Mouse (Mus musculus) CD8-positive naive resting alpha-beta T cell, adult 2 months (primary cell): ENCODE measurements around the gene Pacrg.

Experiments
- DNase-seq, 2 experiments: peaks; one replicate each; pipeline ENCODE4 v3.0.0; 2022; ENCODE audit warnings: low read depth in 2 of 2, low spot score in 2 of 2

Gene Pacrg

DNA sequence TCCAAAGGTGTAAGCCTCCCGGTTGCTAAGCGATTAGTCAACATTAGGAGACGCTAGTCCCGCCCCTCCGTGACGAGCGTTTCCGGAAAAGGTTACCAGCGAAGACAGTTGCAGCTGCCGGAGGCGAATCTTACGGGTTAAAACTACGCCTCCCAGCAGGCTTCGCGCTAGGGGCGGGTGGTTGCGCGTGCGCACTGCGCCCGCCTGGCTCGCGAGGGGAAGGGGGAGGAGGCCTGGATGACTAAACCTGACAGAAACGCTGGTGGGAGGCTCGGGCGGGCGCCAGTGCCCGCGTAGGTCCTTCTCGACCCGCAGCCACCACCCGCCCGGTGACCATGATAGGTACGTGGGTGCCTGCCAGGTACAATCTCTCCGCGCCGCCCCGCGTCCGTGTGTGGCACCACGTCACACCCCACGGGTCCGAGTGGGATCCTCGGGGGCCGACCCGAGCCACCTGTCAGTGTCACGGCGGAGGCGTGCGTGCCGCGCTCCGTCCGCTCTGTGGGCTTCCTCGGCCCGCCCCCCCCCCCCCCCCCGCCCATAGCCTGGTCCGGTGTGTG lies at the start of gene Pacrg, which contains the start of gene Prkn:
Gene Pacrg (minus strand): TSS at position 164 of the 560 bp plus-strand sequence.
Gene Prkn (plus strand): TSS at position 237 of the 560 bp plus-strand sequence.
- peak; percentile 91 to 93 for DNase-seq

DNA sequence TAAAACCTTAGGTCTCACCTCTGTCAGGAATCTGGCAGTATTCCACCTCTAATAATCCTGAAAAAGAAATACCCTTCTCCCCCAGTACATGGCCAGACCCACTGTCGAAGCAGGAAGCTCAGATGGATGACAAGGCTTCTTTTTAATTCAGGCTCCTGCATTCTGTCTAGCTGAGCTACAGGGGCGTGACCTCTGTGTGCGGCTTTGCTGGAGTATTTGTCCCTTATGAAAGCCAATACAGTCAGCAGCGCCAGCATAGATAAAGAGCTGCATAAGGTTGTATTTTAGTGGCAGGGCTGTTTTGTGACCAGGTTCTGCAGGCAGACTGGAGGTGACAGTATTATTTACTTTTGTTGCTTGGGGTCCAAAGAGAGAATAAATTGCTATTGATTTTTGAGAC lies 47.8 kb upstream of the Pacrg start:
- DNase-seq = no peak

GRCm38 (mm10) chr17:10882260-10882659 lies 42.1 kb upstream of the Pacrg start:
- no peak for DNase-seq

- no peak for DNase-seq
These were observed 38.9 kb upstream of the Pacrg start for GRCm38 (mm10) chr17:10878986-10879385.

- no peak for DNase-seq
These were observed 34.4 kb upstream of the Pacrg start for GRCm38 (mm10) chr17:10874208-10875187.

- DNase-seq = no peak
These were observed 14.1 kb upstream of the Pacrg start for GRCm38 (mm10) chr17:10854207-10854606.

DNA sequence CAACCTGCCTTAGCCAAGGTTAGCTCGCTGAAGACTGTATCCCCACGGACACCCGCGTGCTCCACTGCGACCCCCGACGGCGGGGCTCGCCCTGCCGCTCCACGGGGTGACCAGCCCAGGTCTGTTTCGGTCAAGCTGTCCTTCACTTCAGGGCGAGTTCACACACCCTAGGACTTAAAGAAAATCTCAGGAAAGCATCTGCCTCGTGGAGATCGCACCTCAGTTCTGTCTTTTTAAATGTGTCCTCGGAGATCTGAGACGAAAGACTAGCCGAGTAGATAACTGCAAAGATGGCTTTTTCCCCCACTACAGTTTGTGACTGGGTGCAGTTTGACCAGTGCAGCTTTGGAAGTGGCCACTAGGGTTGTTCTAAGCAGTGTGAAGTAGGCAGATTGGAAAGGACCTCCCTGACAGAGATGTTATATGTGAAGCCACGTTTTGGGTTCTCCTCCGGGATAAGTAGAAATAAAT lies 655 bp upstream of the Pacrg start:
- DNase-seq = peak; percentile 2 to 34

DNA sequence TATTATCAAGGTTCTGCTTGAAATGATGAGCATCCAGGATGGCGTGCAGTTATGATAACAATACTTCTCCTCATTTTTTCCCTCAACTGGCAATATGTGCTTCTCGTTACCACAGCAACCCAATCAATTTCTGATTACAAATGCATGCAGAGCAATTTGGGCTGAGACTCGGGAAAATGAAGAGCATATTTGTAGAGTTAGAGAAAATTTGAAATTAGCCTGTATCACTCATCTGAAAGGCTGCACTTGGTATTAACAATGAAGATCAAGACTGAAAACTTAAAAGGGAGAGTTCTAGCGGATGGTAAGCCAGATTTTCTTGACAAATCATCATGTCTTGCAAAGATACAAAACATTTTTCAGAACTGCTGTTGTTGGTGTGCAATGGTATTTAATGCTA lies 21.1 kb downstream of the Pacrg start:
- no peak for DNase-seq

DNA sequence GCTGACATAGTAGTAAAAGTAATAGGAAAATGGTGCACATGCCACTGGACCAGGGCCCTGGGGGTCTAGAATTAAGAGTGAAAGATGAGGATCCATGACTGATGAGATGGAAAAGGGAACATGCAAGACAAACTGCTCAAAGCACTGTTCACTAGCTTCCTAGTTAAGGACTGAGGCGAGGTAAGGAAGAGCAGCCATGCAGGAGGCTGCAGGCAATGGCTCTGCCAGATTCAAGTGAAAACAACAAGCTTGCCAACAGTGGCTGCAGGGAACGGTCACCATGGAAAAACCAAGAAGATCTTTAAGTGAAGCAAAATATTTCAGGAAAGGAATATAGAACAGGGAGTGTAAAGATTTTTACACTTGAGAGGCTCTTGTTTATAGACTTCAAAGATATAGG lies 31.5 kb downstream of the Pacrg start:
- DNase-seq = no peak

GRCm38 (mm10) chr17:10807261-10807998 lies 32.7 kb downstream of the Pacrg start:
- DNase-seq = no peak

DNA sequence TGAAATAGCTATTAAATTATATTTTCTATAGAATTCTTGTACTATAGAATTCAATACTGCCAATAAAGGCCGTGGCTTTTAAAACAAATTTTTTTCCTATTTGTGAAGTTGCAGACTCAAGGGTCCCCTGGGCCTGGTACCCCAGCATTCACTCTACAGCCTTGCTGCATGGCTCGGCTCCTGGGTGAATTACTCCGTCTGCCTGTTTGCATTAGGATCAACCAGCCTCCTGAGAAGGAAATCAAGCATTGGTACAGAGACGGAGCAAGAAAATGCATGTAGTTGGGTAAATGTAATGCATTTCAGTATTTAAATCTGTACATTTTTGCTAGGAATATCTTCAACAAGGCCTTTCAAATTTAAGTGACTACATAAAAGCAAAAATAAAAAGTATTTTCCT lies 33.4 kb downstream of the Pacrg start:
- DNase-seq = no peak

DNA sequence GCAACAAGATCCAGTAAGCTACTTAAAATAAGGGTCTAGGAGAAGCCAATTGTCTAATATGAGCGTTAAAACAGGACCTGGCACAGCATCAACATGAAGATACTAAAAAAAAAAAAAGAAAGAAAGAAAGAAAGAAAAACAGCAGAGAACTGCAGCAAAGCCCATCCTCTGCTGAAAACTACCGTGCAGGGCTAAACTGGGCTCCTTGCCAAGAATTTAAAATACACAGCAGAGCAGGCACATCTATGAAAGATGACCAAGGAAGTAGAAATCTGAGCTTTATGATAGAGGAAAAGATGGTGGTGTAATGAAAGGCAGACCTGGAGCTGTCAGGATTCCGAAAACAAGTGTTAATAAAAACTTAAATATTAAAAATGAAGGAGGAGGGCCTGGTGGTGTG lies 48.5 kb downstream of the Pacrg start:
- DNase-seq = no peak

DNA sequence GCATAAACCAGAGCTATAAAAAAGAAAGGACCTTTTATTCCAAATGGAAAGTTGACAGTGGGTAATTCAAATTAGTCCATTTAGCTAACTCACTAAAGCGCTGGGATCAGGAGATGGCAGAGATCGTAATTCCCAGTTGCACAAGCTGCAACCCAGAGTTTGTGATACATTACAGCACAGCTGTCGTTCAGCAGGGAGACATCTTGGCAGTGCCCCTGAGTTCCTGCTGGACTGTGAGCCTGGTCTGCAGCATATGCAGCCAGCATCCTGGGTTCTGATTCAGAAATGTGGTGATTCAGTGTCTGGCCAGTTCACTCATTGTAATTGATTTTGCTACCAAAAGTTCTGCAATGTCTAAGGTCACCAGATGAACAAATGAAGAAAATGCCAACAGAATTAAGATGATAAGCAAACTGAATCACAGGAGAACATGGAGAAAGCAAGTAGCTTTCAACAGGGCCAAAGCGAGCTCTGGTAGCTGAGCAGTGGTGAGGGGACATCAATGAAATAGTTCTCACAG lies 55.6 kb downstream of the Pacrg start:
- no peak for DNase-seq

GRCm38 (mm10) chr17:10776503-10776902 lies 63.6 kb downstream of the Pacrg start:
- DNase-seq = no peak

- no peak for DNase-seq
These were observed 65.6 kb downstream of the Pacrg start for GRCm38 (mm10) chr17:10774468-10774867.

DNA sequence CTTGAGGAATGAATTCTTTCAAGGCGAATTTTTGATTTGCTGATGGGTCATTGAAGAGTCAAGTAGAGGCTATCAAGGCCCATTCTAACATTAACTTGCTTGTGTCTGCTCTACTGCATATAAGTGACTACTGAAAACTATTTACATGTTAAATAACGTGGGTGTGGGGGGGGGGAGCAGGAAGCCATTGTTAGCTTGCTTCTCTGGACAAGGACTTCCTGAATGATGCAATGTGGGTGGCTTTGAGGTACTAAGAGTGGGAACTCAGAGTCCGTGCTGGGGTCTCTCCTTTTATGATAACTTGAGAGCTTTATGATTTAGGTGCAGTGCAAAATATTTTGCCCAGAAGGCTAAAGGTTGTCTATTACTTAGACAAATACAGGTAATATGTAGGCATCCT lies 67.9 kb downstream of the Pacrg start:
- no peak for DNase-seq

DNA sequence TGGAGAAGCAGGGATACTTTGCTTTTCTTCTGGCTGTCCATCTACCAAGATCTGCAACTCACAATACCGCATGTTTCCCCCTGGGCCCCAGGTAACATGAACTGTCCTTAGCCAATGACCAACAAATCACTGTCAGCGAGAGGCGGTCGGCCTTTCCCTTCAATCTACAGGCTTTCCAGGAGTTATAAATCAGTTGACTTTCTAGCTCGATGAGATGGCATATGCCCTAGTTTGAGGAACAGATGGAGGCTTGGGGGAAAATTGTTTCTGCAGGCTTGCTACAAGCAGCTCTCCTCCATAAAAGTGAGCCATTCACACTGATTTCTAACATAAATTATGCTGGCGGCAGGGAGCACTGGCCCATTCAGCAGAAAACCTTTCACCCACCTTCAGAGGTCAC lies 70.2 kb downstream of the Pacrg start:
- DNase-seq = no peak

GRCm38 (mm10) chr17:10766735-10767406 lies 73.2 kb downstream of the Pacrg start:
- no peak for DNase-seq

DNA sequence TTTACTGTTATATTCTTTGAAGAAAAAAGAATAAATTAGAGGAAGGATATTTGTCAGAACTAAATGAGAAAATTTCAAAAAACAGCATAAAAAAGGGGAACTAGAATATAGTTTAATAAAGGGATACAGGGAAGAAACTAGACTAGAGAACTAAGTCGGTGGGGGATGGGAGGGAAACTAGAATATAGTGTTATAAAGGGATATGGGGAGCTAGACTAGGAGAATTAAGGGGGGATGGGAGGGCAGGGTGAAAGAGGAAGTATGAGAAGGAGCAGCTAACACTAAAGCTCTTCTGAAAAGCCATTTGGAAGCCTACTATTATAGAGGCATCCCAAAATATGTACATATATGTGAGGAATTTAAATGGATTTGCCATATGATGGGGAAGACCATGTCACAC lies 75.8 kb downstream of the Pacrg start:
- no peak for DNase-seq

DNA sequence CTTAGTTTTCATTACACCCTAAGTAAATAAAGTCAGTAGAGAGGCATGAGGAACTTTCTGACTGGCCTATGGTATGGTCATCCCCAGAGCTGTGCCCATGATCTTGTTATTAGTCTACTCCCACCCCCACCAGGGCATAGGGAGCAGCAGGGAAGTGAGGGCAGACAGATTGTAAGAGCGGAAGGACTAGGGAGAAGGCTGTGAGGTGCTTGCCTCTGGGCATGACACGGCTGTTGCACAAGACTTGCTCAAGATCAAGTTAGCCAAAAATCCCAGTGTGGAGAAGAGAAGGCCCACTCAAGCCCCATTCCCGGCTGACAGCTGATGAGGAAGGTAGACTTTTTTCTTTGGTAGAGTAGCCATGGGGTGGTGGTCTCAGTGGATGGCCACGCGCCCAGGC lies 82.7 kb downstream of the Pacrg start:
- DNase-seq = no peak
